Mouse (Mus musculus) kidney, postnatal 4 days (tissue): ENCODE measurements at regions not wholly inside any gene's neighbourhood (a gene's known extent, or its start where the extent isn't known, plus 50 kb on each side); places are given as distances from the start of the nearest gene placed in this dataset.

Experiments used
- DNase-seq, 2 experiments: peaks; one replicate each; pipeline ENCODE4 v3.0.0; 2021; ENCODE audit warnings: mixed read lengths in 2 of 2

DNA sequence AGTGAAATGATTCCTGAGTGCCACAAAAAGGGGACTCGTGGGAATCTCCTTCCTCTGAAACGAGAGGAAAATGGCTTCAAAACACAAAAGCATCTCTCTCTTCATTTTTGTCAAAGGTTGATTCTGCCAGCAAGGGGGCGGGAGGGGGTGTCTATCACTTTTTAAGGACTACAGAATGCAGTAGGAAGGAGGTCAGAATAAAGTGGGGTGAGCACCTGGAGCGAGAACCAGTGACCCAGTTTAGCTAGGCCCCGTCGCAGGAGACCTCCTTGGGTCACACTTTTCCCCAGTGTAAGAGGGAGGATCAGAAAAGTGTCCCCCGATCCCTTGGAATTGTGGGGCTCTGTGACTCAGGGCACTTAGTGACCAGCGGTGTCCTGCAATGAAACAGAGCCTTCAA is 133.1 kb downstream of the Tgfb2 start:
- DNase-seq: no peak

DNA sequence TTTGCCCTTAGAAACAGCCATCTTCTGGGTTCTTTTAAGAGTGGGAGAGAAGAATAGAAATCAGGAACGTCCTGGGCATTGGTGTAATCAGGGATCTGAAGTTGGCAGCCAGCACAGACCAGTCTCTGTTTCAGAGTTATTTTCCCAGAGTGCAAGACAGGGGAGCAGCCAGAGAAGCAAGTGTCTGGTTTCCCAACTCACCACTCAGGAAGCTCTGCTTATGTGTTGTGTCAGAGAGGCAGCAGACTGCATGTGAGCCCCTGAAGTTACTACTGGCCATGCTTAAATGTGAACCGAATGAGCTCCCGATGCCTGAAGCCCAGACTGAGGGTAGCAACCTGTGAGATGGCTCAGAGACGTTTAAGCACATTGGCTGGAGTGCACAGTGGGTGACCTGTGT is 133.7 kb downstream of the Tgfb2 start:
- DNase-seq: no peak

DNA sequence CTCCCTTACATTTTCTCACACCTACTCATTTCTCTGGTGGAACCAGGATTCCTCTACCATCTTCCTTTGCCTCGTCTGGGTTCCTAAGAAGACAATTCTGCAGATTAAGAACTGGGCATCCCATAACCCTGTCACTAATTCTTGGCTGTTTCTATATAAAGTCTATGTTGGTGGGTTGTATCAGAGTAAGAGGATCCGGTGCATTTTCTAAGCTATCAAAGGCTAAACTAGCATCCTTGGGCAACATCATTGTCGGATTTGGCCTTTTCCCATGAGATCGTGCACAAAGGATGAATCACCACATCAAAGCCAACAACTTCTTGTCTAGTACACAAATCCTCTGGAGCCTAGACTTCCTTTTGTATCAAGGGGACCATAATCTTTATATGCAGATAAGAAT is 137.3 kb downstream of the Tgfb2 start:
- DNase-seq: no peak

DNA sequence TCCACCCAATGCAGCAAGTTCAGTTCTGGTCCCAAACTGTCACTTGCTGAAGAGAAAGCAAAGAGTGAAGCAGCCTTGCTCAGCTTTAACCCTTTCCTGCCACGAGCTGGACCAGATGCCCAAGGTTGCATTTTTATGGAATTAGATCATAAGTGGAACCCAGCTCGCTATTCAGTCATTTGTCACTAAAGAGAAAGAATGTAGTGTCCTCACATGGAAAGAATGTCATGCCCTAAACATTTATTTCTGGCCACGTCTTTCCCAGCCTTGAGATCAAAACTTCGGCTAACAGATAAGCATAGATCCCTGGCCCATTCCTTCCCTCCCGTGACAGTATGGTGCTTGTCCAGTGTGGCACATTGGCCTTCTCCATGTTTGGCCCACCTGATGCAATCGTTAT is 137.7 kb downstream of the Tgfb2 start:
- DNase-seq: no peak

DNA sequence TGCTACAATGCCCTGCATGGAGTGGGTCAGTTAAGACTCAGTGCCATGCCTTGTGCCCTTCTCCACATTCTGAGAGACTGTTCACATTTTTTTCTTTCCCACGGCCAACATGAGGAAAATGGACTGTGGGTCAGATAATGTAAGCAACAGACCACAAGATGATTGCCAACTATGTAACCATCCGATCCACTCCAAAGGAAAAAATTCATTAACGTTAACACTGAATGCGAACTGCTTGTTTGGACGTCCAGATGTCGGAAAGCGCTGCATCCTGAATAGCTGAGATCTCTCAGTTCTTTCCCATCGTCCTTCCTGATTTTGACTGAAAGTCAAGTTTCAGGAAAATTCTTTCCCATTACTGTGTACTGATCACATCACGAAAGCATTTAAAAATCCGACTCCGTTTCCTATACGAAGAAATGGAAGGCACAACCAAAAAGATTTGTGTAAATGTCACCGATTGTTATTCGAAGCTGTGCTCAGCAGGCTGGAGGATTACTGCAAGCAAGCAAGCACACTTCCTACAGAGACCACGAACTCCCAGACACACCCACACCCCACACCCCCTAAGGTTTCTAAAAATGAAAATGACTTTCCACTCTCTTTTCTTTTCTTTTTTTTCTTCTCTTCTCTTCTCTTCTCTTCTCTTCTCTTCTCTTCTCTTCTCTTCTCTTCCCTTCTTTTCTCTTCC is 138.5 kb downstream of the Tgfb2 start:
- no peak for DNase-seq

DNA sequence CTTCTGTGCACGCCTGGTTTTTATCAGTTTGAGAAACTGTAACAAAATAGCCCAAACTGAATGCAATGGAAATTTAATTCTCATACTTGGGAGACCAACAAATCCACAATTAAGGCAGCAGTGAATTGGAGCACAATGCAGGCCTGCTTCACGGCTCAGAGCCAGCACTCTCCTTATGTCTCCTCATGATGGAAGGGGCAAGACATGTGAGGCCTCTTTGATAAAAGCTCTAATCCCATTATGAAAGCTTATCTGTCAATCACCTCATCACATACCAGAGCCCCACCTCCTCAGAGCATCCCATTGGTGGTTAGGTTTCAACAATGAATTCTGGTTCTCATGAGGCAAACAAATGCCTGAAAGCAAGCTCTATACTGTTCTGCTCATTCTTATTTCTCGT is 143.8 kb downstream of the Tgfb2 start:
- DNase-seq: no peak

DNA sequence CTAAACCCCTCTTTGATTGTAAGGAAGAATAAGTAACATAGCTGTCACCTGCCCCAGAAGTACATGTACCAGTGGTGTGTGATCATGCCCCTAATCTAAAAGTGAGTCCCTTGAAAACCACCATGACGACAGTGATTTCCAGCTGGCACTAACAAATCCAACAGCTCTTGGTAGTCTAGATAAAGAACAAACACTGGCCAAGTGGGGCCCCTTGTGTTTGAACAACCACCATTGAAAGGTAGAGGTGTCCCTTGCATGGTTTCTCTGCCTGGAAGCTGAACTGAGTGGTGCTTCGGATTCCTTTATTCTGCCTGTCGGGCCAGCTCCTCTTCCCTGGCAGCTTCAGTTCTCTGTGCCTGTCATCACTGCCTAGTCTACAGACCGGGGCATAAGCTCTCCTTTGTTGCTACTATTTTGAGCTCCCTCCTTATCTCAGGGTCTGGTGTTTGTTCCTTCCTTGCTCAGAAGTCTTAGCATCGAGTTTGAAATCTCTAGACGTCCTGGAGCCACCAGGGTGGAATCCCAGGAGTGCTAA is 150.3 kb downstream of the Tgfb2 start:
- DNase-seq: no peak

DNA sequence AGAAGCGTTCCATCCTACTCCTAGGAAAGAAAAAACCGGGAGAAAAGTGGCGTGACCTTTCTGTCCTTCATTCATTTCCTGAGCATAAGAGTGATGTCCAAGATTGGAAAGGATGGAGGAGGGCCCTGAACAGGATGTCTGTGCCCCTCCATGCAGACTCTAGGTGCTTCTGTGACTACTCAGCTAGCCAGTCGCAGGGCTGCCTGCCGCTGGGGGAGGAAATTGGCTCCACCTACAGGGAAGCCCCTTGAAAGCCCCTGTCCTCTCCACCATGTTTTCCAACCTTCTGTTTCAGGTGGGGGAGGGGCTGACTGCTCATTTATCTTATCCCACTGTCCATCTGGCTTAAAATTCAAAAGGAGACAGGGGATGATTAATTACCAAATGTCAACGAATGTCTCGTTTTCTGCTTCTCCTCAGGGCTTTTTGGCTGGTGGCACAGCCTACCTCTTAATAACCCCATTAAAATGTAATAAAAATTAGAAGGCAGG is 151.2 kb downstream of the Tgfb2 start:
- DNase-seq: no peak

DNA sequence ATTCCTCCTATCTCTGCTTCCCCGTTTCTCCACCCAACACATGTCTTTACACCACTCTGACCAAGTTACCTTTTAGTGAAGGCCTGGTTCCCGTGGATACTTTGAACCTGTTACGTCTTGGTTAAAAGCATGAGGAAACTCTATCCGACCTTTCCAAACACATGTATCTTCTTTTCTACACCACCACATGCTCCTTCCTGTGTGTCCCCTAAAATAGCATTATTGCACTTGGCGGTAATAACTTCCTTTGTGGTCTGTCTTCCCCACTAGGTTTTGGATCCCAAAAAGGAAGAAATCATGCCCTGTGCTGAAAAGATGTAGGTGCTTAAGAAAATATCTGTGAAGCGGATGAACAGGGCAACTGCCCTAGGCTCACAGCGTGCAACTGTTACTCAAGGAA is 153.1 kb downstream of the Tgfb2 start:
- DNase-seq: no peak

DNA sequence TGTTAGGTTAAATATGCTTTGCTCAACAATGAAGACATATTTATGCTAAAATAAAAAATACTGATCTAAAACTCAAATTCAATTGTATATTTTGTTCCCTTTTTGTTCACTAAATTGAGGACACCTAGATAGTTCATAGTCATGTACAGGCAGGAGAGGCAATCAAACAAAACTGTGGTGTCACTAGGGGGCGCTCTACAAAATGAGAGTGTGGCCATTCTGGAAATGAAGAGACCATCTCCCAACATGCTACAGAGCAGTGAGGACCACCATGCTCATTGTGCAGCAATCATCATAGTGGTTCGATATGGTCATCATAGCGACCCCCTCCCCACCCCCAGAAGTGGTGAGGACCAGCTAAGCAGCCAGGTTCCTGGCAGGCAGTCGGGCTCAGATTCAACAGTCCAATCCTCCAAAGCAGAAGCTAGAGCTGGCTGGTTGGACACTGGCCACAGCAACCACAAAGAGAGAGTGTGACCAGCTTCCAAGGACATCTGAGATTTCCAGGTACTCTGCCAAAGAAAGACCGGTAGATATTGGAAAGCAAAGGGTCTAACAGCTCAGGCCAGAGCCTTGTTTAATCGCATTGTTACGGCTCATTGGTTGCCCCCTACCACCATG is 155.4 kb downstream of the Tgfb2 start:
- peak; percentile 25 to 30 for DNase-seq

DNA sequence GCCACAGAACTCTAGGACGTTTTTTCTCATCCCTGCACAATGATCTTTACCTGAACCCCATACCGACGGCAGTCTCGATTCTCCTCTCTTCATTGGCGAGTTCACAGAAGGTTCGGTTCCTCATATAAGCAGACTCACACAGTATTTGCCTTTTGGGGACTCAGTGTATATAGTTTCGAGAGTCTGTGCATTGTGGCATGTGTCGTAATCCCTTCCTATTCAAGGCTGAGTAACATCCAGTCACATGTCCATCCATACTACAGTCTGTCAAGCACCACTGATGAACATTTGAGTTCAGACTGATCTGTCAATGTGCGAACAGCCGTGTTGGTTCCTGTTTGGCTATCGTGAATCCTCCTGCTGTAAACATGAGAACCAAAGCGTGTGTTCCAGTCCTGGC is 156.6 kb downstream of the Tgfb2 start:
- no peak for DNase-seq

DNA sequence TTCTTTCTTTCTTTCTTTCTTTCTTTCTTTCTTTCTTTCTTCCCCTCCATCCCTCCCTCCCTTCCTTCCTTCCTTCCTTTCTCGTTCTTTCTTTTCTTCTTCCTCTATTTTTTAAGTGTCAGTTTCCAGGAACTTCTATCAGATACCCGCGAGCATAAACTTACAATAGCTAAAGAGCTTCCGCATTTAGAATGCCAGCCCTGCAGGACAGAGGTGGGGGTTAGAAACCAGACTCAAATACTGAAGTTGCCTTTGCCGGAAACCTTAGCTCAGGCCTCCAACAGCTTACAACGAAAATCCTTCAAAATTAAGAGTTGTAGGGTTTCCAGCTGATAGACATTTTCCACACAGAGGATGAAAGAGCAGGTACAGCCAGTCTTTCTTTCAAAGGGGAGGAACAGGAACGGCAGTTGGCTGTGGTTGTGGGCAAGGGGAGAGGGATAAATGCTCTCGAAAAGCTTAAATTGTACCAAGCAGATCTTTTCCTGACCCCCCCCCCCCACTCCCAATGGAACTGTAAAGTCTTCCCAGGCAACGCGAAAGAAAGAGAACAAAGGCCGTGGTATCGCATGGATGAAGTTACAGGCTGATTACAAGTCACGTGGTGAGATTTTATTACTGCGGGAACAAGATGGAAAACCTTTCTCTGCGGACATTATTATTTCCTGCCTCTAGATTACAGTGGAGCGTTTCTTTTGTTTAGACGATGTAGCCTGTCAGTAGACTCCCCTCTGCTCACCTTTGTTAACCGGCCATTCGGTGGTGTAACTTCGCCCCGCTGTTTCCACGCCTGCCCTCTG is 159.2 kb downstream of the Tgfb2 start:
- DNase-seq: peak in 1 of 2 experiments; percentile 33

DNA sequence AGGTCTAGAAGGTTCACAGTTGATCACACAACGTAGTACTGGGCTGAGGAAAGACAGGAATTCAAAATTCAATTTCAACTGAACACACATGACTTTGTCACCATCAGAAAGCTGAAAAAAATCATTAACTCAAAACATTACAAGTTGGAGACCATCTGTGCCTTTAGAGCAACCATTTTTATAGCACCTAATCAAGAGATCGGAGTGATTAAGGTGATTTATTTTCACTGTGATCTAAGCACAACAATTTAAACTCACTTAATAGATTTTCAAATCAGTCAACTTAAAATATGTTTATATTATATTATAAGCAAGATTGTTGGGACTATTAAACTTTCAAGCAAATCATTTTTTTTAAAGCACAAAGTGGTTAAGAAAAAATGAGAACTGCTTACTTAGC is 165.7 kb downstream of the Tgfb2 start:
- no peak for DNase-seq

DNA sequence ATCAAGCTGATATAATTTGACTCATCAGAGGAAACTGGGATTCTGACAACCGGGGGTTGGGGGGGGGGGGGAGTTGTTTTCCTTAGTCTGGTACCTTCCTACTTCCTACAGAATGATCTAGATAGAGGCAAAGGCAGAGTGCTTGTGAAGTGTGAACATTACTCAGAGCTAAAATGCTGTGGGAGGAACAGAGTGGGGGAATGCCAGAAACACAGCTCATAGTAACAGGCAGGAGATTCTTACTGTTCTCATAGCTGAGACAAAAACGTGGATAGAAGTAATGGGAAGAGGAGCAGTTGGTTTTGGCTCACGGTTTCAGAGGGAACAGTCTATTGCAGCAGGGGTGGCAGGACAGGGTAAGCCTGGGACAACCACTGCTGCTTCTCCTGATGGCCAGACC is 167.6 kb downstream of the Tgfb2 start:
- DNase-seq: no peak

DNA sequence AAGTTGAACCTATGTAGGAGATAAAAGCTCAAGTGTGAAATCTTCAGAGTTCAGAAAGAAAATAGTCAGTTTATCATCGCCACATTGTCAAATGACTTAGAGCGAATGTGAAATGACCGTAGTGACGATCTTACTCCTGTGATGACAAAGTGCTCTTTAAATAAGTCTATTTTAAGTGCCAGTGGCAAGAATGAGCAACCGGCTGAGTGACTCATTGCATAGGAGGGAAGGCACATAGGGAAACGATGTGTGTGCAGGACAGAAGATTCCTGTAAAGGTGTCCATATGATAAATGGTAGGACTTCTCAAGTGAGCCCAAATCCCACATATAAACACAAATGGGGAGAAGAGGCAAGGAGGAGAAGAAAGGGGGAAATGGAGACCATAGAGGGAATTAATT is 189.8 kb downstream of the Tgfb2 start:
- DNase-seq: no peak

DNA sequence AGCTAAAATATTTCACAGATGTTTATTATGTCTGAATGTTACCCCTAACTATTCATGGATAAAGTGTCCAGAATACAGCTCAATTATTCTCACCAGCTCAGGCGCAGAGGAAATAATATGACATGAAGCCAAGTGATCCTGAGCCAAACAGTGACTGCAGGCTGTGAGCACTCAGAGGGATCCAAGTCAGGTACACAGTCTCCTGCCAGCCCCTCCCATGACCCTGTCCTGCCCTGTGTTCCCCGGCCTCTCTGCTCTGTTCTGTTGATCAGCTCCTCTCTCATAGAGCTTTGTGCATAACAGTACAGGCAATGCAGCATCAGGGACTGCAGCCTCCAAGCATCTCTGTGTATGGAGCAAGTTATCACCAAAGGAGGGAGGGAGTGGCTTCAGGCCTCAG is 190.7 kb downstream of the Tgfb2 start:
- DNase-seq: no peak

DNA sequence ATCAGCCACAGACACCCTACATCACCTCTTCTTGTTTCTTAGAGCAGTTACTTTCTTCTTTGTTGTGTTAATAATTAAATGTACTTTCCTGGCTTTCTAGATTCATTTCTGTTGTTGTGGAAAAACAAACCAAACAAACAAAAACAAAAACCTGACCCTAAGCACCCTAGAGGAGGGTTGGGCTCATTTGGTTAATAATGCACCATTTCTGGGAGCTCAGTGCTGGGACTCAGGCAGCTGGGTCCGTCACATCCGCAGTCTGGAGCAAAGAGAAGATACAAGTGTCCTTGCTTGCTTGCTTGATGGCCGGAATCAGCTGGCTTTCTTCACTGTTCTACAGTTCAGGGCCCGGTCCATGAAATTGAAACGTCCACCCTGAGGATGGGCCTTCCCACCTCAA is 191.9 kb downstream of the Tgfb2 start:
- no peak for DNase-seq

DNA sequence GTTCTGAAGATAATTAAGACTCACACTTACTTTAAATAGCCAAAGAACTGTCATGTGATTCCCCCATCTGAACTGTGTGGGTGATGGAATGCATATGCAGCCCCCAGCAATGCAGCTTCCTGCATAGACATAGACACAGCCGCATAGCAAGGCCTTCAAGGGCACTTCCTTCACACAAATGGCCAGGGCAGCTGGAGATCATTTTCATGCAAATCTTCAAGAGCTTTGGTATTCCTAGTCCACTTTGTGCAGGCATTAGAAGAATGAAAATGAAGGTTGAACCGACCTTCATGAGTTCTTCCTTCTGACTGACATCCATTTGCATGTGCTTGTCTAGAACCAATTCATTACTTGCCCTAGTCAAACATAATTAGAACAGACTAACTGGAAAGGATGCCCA is 195.3 kb downstream of the Tgfb2 start:
- DNase-seq: no peak

DNA sequence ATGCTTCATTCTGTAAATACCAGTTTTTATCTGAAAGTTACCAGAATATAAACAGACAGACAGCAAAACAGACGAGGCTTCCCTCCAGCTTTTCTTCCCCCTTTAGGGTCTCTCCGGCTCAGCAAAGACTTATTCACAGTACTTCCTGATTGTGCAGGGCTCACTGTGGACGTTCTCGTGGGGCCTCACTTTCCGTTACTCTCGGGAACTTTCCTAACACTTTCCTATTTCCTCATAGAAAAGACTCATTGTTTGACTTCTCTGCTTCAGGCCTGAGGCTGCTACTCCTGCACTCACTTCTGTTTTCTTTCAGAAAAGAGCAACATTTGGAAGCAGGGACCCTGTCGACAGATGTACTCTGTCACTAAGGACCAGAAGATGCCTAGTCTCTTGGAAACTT is 197.4 kb downstream of the Tgfb2 start:
- DNase-seq: peak; percentile 7 to 9

DNA sequence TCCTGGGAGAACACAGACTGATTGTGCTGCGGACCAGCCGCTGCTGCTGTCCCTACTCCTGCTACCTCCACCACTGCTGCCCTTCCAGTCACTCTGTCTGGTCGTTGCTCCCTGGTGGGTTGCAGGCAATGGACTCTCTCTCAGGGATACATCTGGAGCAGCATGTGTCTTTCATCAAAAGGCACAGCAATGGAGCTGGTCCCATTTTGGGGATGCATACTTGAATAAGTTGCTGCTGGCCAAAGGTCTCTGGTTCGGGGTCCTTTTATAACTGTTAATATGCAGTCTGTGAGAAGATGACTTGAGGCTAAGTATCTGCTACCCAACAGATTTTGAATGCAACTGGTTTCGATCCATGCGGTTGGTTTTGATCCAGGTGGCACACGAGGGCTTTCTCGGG is 197.8 kb downstream of the Tgfb2 start:
- peak; percentile 6 to 22 for DNase-seq

DNA sequence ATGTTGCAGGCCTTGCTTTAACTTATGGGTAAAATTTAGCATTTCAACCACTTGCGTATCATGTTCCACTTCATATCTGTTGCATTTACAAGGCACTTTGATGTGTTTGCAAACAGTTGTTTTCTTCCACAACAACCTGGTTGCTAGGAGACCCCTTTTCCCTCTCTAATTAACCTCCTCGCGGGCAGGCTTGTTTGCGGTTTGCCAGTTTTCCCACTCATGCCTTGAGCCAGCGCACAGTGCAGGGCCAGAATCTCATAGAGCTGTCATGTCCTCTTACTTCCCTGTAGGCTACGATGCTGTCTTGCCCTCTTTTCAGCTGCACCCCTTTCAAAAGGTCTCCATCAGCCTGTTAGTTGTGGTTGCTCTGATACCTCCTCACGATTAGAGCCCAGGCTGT is 199.3 kb downstream of the Tgfb2 start:
- no peak for DNase-seq

DNA sequence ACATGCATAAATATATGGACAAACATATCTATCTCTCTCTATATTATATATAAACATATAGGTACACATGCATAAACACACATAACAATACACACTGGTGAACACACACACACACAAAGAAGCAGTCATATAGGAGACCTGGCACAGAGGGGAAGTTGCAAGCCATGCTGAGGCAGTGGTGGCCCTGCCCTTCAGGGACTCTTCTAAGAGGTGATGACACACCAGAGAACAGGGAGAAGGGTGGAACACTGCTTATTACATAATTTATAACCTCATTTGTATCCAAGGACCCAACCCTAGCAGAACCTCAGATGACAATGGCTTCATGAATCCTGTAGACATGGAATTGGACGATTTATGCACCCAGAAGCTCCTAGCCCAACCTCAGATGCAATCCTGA is 199.9 kb downstream of the Tgfb2 start:
- DNase-seq: no peak

DNA sequence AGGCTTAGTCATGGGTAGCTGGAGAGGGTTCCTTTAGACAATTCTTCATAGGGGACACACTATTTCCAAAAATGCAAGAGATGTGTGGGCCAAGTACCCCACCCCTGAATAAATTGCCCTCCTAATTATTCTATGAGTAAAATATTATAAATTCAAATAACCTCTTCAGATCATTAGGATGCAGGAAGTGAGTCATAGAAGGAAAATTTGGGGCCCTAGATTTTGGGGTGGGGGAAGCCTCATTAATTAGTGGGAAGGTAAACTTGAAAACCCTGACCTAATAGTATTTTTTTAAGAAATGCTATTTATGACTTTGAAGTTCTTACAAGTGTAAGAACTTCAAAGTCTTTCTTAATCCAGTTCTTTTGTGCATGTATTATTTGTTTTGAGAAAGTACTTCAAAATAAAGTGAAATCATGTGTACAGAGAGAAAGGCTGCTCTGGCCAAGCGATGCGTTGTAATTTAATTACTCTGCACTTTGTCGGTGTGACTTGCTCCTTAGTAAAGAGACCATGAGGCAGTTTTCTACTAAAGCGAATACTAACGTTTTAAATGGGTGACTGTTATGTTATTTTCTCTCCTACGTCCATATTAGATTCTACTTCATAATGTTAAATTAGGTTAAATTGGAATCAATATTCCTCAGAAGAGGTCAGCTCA is 200.6 kb downstream of the Tgfb2 start:
- DNase-seq: no peak
